In the genomic region with DNA sequence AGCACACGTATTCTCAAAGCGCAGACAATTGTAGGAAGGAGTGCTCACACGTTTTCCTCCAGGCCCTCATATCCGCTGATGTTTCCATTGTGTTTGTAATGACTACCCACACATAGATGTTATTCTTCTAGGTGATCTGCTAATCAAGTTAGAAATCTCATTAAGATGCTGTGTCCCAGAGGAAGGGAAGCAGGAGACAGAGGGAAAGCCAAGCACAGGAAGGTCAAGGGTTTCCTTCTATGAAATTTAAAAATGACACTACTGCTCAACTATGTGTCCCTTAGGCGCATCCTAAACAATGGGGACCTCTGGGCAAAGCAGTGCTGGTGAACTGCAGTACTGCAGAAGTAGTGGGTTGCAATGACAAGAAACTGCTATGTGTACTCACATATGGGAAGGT, we compare ENCODE assay signal across 15 mouse cellular contexts.
DNase-seq lines count a peak whose midpoint lies in the region; ATAC-seq and TF ChIP-seq lines count a peak whose summit lies in the region.
"Had no signal": no experiment of that assay in that cellular context is flagged by ENCODE, and none has a peak within 500 bp of the region (broad histone marks: within the 10 kb centered on the region; RNA-seq: fewer than 3 reads in every experiment).

No protein-coding gene starts in this region.

- no peak overlapping the region for H3K9ac ChIP-seq in heart, adult 2 months (ENCODE audit: low read depth, low read length)
- H3K9ac ChIP-seq in kidney, embryonic 16.5 days (replicated peaks; ENCODE audit: low read length) = no peak overlapping the region
- H3K9ac ChIP-seq in lung, postnatal 0 days (replicated peaks; ENCODE audit: low read depth) = no peak overlapping the region
- H3K9ac ChIP-seq: forebrain, embryonic 13.5 days; forebrain, postnatal 0 days; hindbrain, embryonic 15.5 days had no signal

- intact Hi-C loops in heart, adult 2 months (cut with DNase I) = loop anchor here (5.0 kb wide), 2 partner anchors 459 to 546 kb away; no protein-coding TSS in a partner anchor

- H3K9me3 ChIP-seq in kidney, embryonic 16.5 days (ENCODE audit: low read length) = no peaks in the 10 kb centered on the region
- H3K9me3 ChIP-seq in lung, postnatal 0 days (ENCODE audit: low read length) = no peaks in the 10 kb centered on the region
- H3K9me3 ChIP-seq: embryonic facial prominence, embryonic 10.5 days; forebrain, embryonic 13.5 days; hindbrain, embryonic 15.5 days had no signal

- H3K79me2 ChIP-seq in heart, adult 2 months (replicated peaks; ENCODE audit: control insufficient read depth, insufficient read depth, low read length) = peaks cover 2% of the 10 kb centered on the region

- H3K4me2 ChIP-seq in kidney, embryonic 16.5 days (replicated peaks; ENCODE audit: low read depth, low read length) = no peak overlapping the region
- H3K4me2 ChIP-seq in lung, postnatal 0 days (replicated peaks; ENCODE audit: low read depth, low read length) = no peak overlapping the region
- H3K4me2 ChIP-seq: forebrain, embryonic 13.5 days; hindbrain, embryonic 15.5 days had no signal

- peaks cover 25% of the 10 kb centered on the region for H3K4me1 ChIP-seq in heart, adult 2 months (ENCODE audit: control insufficient read depth, insufficient read depth, low read length)
- peaks cover 13% of the 10 kb centered on the region for H3K4me1 ChIP-seq in kidney, embryonic 16.5 days (ENCODE audit: insufficient read depth, low read length)
- no peaks in the 10 kb centered on the region; the same call in 1 of the 2 replicates for H3K4me1 ChIP-seq in lung, postnatal 0 days (ENCODE audit: insufficient read depth, low read depth, low read length)
- H3K4me1 ChIP-seq: embryonic facial prominence, embryonic 10.5 days had no signal

- TF ChIP-seq EP300 in heart, adult 2 months (IDR thresholded peaks at IDR 0.05; ENCODE audit: insufficient read depth, low read depth, low read length) = no peak
- TF ChIP-seq EP300 in lung, postnatal 0 days (IDR thresholded peaks at IDR 0.05) = peak; percentile 48

- peaks cover 27% of the 10 kb centered on the region for H3K36me3 ChIP-seq in heart, adult 2 months (ENCODE audit: control insufficient read depth, insufficient read depth, low read length)
- peaks cover 17% of the 10 kb centered on the region; the same call in 1 of the 2 replicates for H3K36me3 ChIP-seq in kidney, embryonic 16.5 days (ENCODE audit: insufficient read depth, low read length)
- H3K36me3 ChIP-seq in lung, postnatal 0 days (ENCODE audit: insufficient read depth, low read length) = no peaks in the 10 kb centered on the region
- H3K36me3 ChIP-seq: hindbrain, embryonic 15.5 days had no signal

- no peaks in the 10 kb centered on the region for H3K27me3 ChIP-seq in heart, adult 2 months (ENCODE audit: control insufficient read depth, insufficient read depth, low read length)
- H3K27me3 ChIP-seq in kidney, embryonic 16.5 days (ENCODE audit: insufficient read depth, low read length) = no peaks in the 10 kb centered on the region
- H3K27me3 ChIP-seq in lung, postnatal 0 days (replicated peaks; ENCODE audit: insufficient read depth, low read length) = no peaks in the 10 kb centered on the region
- H3K27me3 ChIP-seq: forebrain, embryonic 13.5 days; hindbrain, embryonic 15.5 days had no signal

- H3K4me3 ChIP-seq in heart, adult 2 months = no peak overlapping the region
- H3K4me3 ChIP-seq in kidney, embryonic 16.5 days (ENCODE audit: low read length) = no peak overlapping the region
- no peak overlapping the region for H3K4me3 ChIP-seq in lung, postnatal 0 days (ENCODE audit: low read depth, low read length)
- H3K4me3 ChIP-seq: embryonic facial prominence, embryonic 10.5 days; forebrain, embryonic 13.5 days; hindbrain, embryonic 15.5 days had no signal

- 52% methylated on average over 5 of the region's 5 CpGs for WGBS in heart, adult 2 months
- WGBS in kidney, embryonic 16.5 days = 80% methylated on average over 5 of the region's 5 CpGs
- WGBS in lung, postnatal 0 days = 75% methylated on average over 5 of the region's 5 CpGs

- peak overlapping the region; percentile 51; the same call in 1 of the 2 replicates for H3K27ac ChIP-seq in heart, adult 2 months
- no peak overlapping the region for H3K27ac ChIP-seq in kidney, embryonic 16.5 days (ENCODE audit: low read length)
- no peak overlapping the region for H3K27ac ChIP-seq in lung, postnatal 0 days (ENCODE audit: low read length)
- H3K27ac ChIP-seq: embryonic facial prominence, embryonic 10.5 days; forebrain, embryonic 13.5 days; hindbrain, embryonic 15.5 days had no signal

- DNase-seq in heart, adult 2 months = no peak
- no peak for DNase-seq in heart, postnatal 4 days
- DNase-seq in kidney, adult 18-20 months = no peak
- DNase-seq in lung, postnatal 0 days (ENCODE audit: low spot score) = peak; percentile 35
- no peak for DNase-seq in lung, postnatal 14 days
- DNase-seq: adrenal gland, adult 2 months; adrenal gland, postnatal 25 days; cerebellum, adult 2 months; cerebellum, postnatal 10 days; forebrain, postnatal 0 days; gastrocnemius, postnatal 25 days had no signal

- peak; percentile 43 for ATAC-seq in kidney, embryonic 16.5 days (ENCODE audit: low FRiP score, low TSS enrichment)
- ATAC-seq in lung, postnatal 0 days = peak; percentile 68
- ATAC-seq: forebrain, embryonic 13.5 days; forebrain, postnatal 0 days had no signal

- peak; percentile 49 for TF ChIP-seq CTCF in heart, adult 2 months (IDR thresholded peaks at IDR 0.05)
- peak; percentile 14; the same call in 1 of the 2 replicates for TF ChIP-seq CTCF in lung, postnatal 0 days (IDR thresholded peaks at IDR 0.05)

- no peak; the same call in 1 of the 2 replicates for TF ChIP-seq POLR2A in heart, adult 2 months (IDR thresholded peaks at IDR 0.05; ENCODE audit: insufficient read depth, low read depth, low read length)
